Mouse (Mus musculus) heart, embryonic 15.5 days (tissue): ENCODE measurements around the gene Nanog. TPM values are rescaled to one million over a fixed set of nuclear protein-coding genes. Genes with fewer than 3 reads are reported as not detected.

Source experiments
- ATAC-seq: fragments of 200-750 bp; cut with Nextera tagmentation; replicated peaks from 2 replicates; pipeline ENCODE4 v1.8.0; 2017; ENCODE audit warnings: low read depth, moderate TSS enrichment; ENCODE audit not compliant: insufficient number of reproducible peaks, insufficient read depth, low FRiP score
- H3K27ac ChIP-seq: fragments of 300-500 bp; sonication (generic); 2 replicates; pipeline ENCODE4 v1.5.1; 2015; ENCODE audit warnings: mild to moderate bottlenecking, inconsistent platforms
- H3K27me3 ChIP-seq: fragments of 300-500 bp; sonication (generic); 2 replicates; pipeline ENCODE4 v1.6.1; 2015; ENCODE audit warnings: inconsistent platforms
- H3K36me3 ChIP-seq: fragments of 300-500 bp; sonication (generic); 2 replicates; pipeline ENCODE4 v1.6.1; 2015; ENCODE audit warnings: mild to moderate bottlenecking, inconsistent platforms
- H3K4me1 ChIP-seq: fragments of 300-500 bp; sonication (generic); replicated peaks from 2 replicates; pipeline ENCODE4 v1.6.1; 2015; ENCODE audit warnings: inconsistent platforms
- H3K4me2 ChIP-seq: fragments of 300-500 bp; sonication (generic); 2 replicates; pipeline ENCODE4 v1.6.1; 2015; ENCODE audit warnings: inconsistent platforms, mild to moderate bottlenecking, moderate library complexity
- H3K4me3 ChIP-seq: fragments of 300-500 bp; sonication (generic); 2 replicates; pipeline ENCODE4 v1.5.1; 2015; ENCODE audit warnings: mild to moderate bottlenecking, inconsistent platforms
- H3K9ac ChIP-seq: fragments of 300-500 bp; sonication (generic); 2 replicates; pipeline ENCODE4 v1.6.1; 2015; ENCODE audit warnings: mild to moderate bottlenecking, inconsistent platforms
- H3K9me3 ChIP-seq: fragments of 300-500 bp; sonication (generic); replicated peaks from 2 replicates; pipeline ENCODE4 v1.6.1; 2016; ENCODE audit warnings: inconsistent platforms
- WGBS: fragments of 180-500 bp; shearing (Covaris S2); methylation state at CpG from one replicate; pipeline ENCODE4 v1.1.7; 2015; ENCODE audit warnings: mixed read lengths; 5-methylcytosine and 5-hydroxymethylcytosine counted together
- polyA plus RNA-seq: library from polyadenylated mRNA; unstranded; fragments of >200 nt; fragmentation: Nextera tagmentation; extraction: Ambion mirVana; gene quantifications from 2 replicates; pipeline ENCODE4 v1.2.1, GENCODE M21; 2015

Gene Nanog
- polyA plus RNA-seq, 1 experiment from 2014 or later, result 0.79 TPM

DNA sequence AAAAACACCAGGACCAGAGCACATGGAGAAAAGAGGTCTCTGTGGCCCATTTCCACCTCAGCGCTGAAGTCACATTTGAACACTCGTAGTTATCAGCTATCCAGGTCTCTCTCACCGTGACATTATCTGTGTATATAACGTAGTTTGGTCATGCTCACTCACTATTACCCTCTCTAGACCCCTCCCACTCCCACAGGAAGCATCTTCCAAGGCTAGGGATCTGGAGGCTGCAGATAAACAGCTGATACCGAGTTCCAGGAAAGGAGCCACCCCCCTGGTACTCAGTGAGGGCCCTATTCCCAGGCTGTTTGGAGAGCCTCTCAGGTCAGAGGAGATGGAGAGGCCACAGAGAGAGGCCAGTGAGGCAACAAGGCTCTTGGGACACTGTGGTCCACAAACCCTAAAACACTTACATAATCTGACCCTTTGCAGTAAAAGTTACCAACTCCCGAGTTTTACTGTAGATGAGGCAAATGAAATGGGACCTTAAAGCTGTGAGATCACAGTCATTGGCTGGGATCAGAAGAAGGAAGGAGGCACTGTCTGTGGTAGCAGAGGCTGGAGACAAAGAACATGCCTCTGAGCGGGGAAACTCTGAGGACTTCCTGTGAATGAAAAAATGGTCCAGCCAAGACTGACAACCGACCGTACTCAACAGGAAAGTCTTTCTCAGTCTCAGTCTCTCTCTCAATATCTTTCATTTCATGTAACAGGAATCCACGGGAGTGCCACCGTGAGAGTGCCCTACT lies 55.8 kb downstream of the Nanog start:
- Histone ChIP-seq H3K4me1 (peaks cover 19% of the 10 kb centered on the region), H3K4me2 (no peak overlapping the region), H3K9ac (no peak overlapping the region), H3K36me3 (no peaks in the 10 kb centered on the region), H3K9me3 (no peaks in the 10 kb centered on the region), H3K27ac (no peak overlapping the region), H3K4me3 (no peak overlapping the region), H3K27me3 (0 out of 2 replicates have a peak, but pooled peaks cover 3% of the 10 kb centered on the region)
- WGBS, result 51% methylated on average over 11 of the region's 11 CpGs
- ATAC-seq, result no peak

DNA sequence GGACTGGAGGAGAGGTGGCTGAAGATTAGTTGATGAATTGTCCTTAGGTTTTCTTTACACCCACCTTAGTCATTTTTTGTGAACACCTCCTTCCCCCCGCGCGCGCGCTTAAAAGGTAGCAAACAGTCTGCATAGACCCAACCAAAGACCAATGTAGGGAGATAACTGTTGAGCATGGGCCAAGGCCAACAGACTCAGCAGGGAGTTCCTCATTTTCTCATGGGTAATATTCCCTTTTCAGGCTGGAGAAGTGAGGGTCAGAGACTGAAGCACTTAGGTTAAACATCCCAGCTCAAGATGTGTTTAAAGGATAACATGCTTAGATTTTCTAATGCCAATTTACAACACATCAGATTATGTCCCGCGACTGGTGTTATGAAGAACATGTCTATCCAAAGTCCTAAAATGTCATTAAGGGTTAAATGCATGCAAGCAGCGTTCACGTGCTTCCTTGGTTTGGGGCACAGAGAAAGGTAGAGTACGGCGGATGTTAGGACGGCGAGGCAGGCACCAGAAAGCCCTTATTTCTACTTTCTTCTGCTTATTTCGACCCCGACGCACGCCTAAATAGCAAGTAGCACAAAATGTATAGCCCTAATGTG lies 56.7 kb downstream of the Nanog start:
- Histone ChIP-seq H3K9me3 (no peaks in the 10 kb centered on the region), H3K9ac (peak overlapping the region; percentile 52; the same call in 1 of the 2 replicates), H3K36me3 (no peaks in the 10 kb centered on the region), H3K4me1 (peaks cover 19% of the 10 kb centered on the region), H3K4me2 (peak overlapping the region; percentile 97), H3K4me3 (peak overlapping the region; percentile 56), H3K27me3 (0 out of 2 replicates have a peak, but pooled peaks cover 3% of the 10 kb centered on the region), H3K27ac (no peak overlapping the region)
- 37% methylated on average over 17 of the region's 17 CpGs for WGBS
- no peak for ATAC-seq

Other genes starting within 250 kb of the Nanog start
- 0.94 and 4.5 TPM in 2 replicates for gene Rimklb, start 208.7 kb upstream of the Nanog start, polyA plus RNA-seq
- gene Mfap5, start 201.6 kb upstream of the Nanog start, polyA plus RNA-seq, result 32.9 and 36.3 TPM in 2 replicates
- 0.14 TPM in 1 of 2 replicates, not detected in the other for gene Aicda, start 153.7 kb upstream of the Nanog start, polyA plus RNA-seq
- gene Apobec1, start 105.0 kb upstream of the Nanog start, polyA plus RNA-seq, result 3.3 and 5.7 TPM in 2 replicates
- 0.11 and 0.33 TPM in 2 replicates for gene Gdf3, start 97.4 kb upstream of the Nanog start, polyA plus RNA-seq
- 0.28 TPM in 1 of 2 replicates, not detected in the other for gene Dppa3, start 81.1 kb upstream of the Nanog start, polyA plus RNA-seq
- gene Slc2a3, start 94.2 kb downstream of the Nanog start, polyA plus RNA-seq, result 8.4 and 12.2 TPM in 2 replicates
- 5.0 and 6.7 TPM in 2 replicates for gene Foxj2, start 112.4 kb downstream of the Nanog start, polyA plus RNA-seq
- gene C3ar1, start 148.7 kb downstream of the Nanog start, polyA plus RNA-seq, result 2.8 and 4.3 TPM in 2 replicates
- gene Necap1, start 167.0 kb downstream of the Nanog start, polyA plus RNA-seq, result 48.3 and 49.5 TPM in 2 replicates
- 2.0 and 2.3 TPM in 2 replicates for gene Clec4a1, start 214.4 kb downstream of the Nanog start, polyA plus RNA-seq
- 1.7 and 4.3 TPM in 2 replicates for gene Clec4a3, start 245.0 kb downstream of the Nanog start, polyA plus RNA-seq